Mouse (Mus musculus): ENCODE results near the gene Gas8. TPM values are rescaled to one million over a fixed set of nuclear protein-coding genes. Genes with fewer than 3 reads are reported as not detected.

Gas8 gene
- polyA plus RNA-seq (2012; rRNA removed), result 3.0 and 3.3 TPM in 2 replicates

DNA sequence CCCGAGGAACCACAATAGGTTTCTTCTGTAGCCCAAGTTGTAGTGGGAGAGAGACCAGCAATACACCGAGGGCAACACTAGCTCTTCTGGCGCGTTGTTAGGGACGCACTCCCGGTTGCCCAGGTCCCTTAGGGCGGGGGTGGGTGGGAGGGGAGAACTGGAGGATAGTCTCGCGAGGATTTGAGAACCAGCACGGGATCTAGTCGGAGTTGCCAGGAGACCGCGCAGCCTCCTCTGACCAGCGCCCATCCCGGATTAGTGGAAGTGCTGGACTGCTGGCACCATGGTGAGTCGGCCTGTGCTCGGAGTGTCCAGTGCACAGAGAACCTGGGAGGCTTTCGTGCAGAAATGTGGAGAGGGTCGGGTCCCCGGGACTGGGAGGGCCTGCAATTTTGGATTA is at the start of gene Gas8:
Gas8 (plus strand) TSS at position 168 of the 400 bp plus-strand sequence.

DNA sequence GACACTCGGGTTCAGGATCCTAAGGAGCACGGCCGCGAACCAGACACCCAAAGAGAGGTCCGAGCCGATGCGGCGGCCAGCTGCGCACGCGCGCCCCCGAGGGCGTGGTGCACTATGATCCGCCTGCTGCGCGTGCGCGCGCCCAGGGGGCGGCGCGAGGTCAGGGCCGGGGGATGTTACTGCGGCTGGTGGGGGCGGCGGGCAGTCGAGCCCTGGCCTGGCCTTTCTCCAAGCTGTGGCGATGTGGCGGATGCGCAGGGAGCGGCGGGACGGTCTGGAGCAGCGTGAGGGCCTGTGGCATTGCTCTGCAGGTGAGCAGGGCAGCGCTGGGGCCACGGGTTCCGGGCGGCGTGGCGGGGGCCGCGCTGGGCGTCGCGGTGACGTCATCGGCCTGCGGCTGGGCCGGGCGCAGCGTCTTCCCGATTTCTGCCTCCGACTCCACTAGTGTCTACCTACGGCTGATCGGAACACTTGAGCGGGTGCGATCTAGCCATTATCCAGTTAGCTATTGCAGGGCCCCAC is 40.8 kb upstream of the Gas8 start, which contains the start of gene Afg3l1:
Afg3l1 (plus strand) TSS at position 167 of the 522 bp plus-strand sequence.

DNA sequence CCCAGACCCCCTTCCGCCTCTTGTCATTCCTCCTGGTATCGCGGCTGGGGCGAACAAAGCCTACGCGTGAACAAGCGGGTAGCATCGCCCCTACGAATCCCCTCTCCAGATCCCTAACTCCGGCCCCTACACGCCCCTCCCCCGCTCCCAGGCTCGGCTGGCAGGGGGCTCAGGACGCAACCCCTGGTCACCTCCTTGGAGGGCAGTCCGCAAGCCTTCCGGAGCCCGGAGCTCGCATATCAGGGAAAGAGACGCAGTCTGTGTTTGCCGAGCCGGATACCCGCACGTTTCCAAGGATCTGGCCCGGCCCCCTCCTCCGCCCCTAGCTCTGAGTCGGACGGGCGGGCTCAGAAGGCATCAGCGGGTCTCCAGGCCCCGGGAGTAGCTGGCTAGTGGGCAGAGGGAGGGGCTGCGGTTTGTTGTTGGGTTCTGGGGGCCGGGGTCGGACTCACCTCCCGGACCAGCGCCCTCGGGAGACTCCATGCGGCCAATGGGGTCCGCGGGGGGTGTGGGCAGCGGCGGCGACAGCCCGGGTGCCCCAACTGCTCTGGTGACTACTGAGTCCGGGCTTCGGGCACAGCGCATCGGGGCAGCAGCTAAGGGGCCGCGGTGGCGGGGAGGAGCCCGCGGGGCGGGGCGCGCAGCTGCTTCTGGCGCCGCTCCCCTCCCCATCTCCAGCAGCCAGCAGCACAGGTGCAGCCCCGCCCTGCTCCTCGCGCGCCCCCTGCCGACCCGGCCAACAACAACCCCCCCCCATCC is 3.7 kb upstream of the Gas8 start, which contains the start of gene Dbndd1:
Dbndd1 (minus strand) TSS at position 683 of the 759 bp plus-strand sequence.

Other genes with a start within 250 kb of the Gas8 start
- gene Fanca, start 200.3 kb upstream of the Gas8 start, polyA plus RNA-seq (2012; rRNA removed), result 5.6 and 11.0 TPM in 2 replicates
- gene Spire2, start 186.1 kb upstream of the Gas8 start, polyA plus RNA-seq (2012; rRNA removed), result 26.4 and 34.4 TPM in 2 replicates
- 64.3 and 69.0 TPM in 2 replicates for gene Tcf25, start 145.1 kb upstream of the Gas8 start, polyA plus RNA-seq (2012; rRNA removed)
- not detected in 2 replicates for gene Mc1r, start 111.7 kb upstream of the Gas8 start, polyA plus RNA-seq (2012; rRNA removed)
- 7.0 and 9.8 TPM in 2 replicates for gene Tubb3, start 107.4 kb upstream of the Gas8 start, polyA plus RNA-seq (2012; rRNA removed)
- gene Def8, start 95.3 kb upstream of the Gas8 start, polyA plus RNA-seq (2012; rRNA removed), result 10.6 and 17.1 TPM in 2 replicates
- 10.1 and 12.7 TPM in 2 replicates for gene Afg3l1, start 40.9 kb upstream of the Gas8 start, polyA plus RNA-seq (2012; rRNA removed)
- gene Dbndd1, start 3.4 kb upstream of the Gas8 start, polyA plus RNA-seq (2012; rRNA removed), result 0.52 and 0.58 TPM in 2 replicates
- gene Rhou, start 135.1 kb downstream of the Gas8 start, polyA plus RNA-seq (2012; rRNA removed), result 12.6 and 14.0 TPM in 2 replicates